Mouse (Mus musculus): ENCODE results near the gene Dgcr6.
"Not testable (repeated sequence)": the region's sequence is repeated elsewhere in the genome, so short reads cannot be mapped to it uniquely, and the experiment has no call there.

Dgcr6 gene

GRCm38 (mm10) chr16:18052731-18053202 is at the start of gene Dgcr6:
Gene Dgcr6 (plus strand): TSS chr16:18052860.
- in situ Hi-C loops (cut with MboI; ENCODE audit: unreplicated experiment in 2 of 2) = loop anchor here (5.0 to 25.0 kb wide), 4 partner anchors 35 to 985 kb away; no protein-coding TSS in a partner anchor

- in situ Hi-C loops (cut with MboI; ENCODE audit: unreplicated experiment in 2 of 2) = no loop called here
These were observed 48.1 kb upstream of the Dgcr6 start for GRCm38 (mm10) chr16:18004589-18004988.

GRCm38 (mm10) chr16:18007083-18007482 is 45.6 kb upstream of the Dgcr6 start:
- in situ Hi-C loops (cut with MboI; ENCODE audit: unreplicated experiment in 2 of 2) = no loop called here

GRCm38 (mm10) chr16:18011101-18011500 is 41.6 kb upstream of the Dgcr6 start:
- in situ Hi-C loops (cut with MboI; ENCODE audit: unreplicated experiment in 2 of 2) = no loop called here

- in situ Hi-C loops (cut with MboI; ENCODE audit: unreplicated experiment in 2 of 2) = not testable (repeated sequence)
These were observed 36.2 kb upstream of the Dgcr6 start for GRCm38 (mm10) chr16:18016482-18016881.

- in situ Hi-C loops (cut with MboI; ENCODE audit: unreplicated experiment in 2 of 2) = no loop called here
These were observed 29.7 kb upstream of the Dgcr6 start for GRCm38 (mm10) chr16:18022780-18023557.

GRCm38 (mm10) chr16:18027371-18027770 is 25.3 kb upstream of the Dgcr6 start:
- in situ Hi-C loops (cut with MboI; ENCODE audit: unreplicated experiment in 2 of 2) = loop anchor here (25.0 kb wide), 3 partner anchors 265 to 585 kb away; partner anchors contain the start of genes Klhl22 (in 2 of the 2), Lrrc74b (in 2 of the 2), P2rx6 (in 2 of the 2) and Gp1bb (in 1 of the 2)

GRCm38 (mm10) chr16:18031752-18032151 is 20.9 kb upstream of the Dgcr6 start:
- in situ Hi-C loops (cut with MboI; ENCODE audit: unreplicated experiment in 2 of 2) = loop anchor here (25.0 kb wide), 3 partner anchors 269 to 581 kb away; partner anchors contain the start of genes Klhl22 (in 2 of the 2), Lrrc74b (in 2 of the 2), P2rx6 (in 2 of the 2) and Gp1bb (in 1 of the 2)

GRCm38 (mm10) chr16:18033289-18033688 is 19.4 kb upstream of the Dgcr6 start:
- in situ Hi-C loops (cut with MboI; ENCODE audit: unreplicated experiment in 2 of 2) = loop anchor here (25.0 kb wide), 3 partner anchors 271 to 579 kb away; partner anchors contain the start of genes Klhl22 (in 2 of the 2), Lrrc74b (in 2 of the 2), P2rx6 (in 2 of the 2) and Gp1bb (in 1 of the 2)

GRCm38 (mm10) chr16:18034286-18034685 is 18.4 kb upstream of the Dgcr6 start:
- in situ Hi-C loops (cut with MboI; ENCODE audit: unreplicated experiment in 2 of 2) = loop anchor here (25.0 kb wide), 3 partner anchors 272 to 578 kb away; partner anchors contain the start of genes Klhl22 (in 2 of the 2), Lrrc74b (in 2 of the 2), P2rx6 (in 2 of the 2) and Gp1bb (in 1 of the 2)

GRCm38 (mm10) chr16:18036425-18036955 is 16.2 kb upstream of the Dgcr6 start:
- in situ Hi-C loops (cut with MboI; ENCODE audit: unreplicated experiment in 2 of 2) = loop anchor here (5.0 to 25.0 kb wide), 5 partner anchors 124 to 576 kb away; partner anchors contain the start of genes Ess2 (in 2 of the 2), Klhl22 (in 2 of the 2), Lrrc74b (in 2 of the 2) and P2rx6 (in 2 of the 2)

- in situ Hi-C loops (cut with MboI; ENCODE audit: unreplicated experiment in 2 of 2) = loop anchor here (5.0 to 25.0 kb wide), 5 partner anchors 125 to 575 kb away; partner anchors contain the start of genes Ess2 (in 2 of the 2), Klhl22 (in 2 of the 2), Lrrc74b (in 2 of the 2) and P2rx6 (in 2 of the 2)
These were observed 15.6 kb upstream of the Dgcr6 start for GRCm38 (mm10) chr16:18037025-18037424.

- in situ Hi-C loops (cut with MboI; ENCODE audit: unreplicated experiment in 2 of 2) = loop anchor here (25.0 kb wide), 3 partner anchors 283 to 567 kb away; partner anchors contain the start of genes Klhl22 (in 2 of the 2), Lrrc74b (in 2 of the 2), P2rx6 (in 2 of the 2) and Gp1bb (in 1 of the 2)
These were observed 7.7 kb upstream of the Dgcr6 start for GRCm38 (mm10) chr16:18044991-18045390.

GRCm38 (mm10) chr16:18047660-18048059 is 5.0 kb upstream of the Dgcr6 start:
- in situ Hi-C loops (cut with MboI; ENCODE audit: unreplicated experiment in 2 of 2) = loop anchor here (25.0 kb wide), 3 partner anchors 285 to 565 kb away; partner anchors contain the start of genes Klhl22 (in 2 of the 2), Lrrc74b (in 2 of the 2), P2rx6 (in 2 of the 2) and Gp1bb (in 1 of the 2)

GRCm38 (mm10) chr16:18048071-18048470 is 4.6 kb upstream of the Dgcr6 start:
- in situ Hi-C loops (cut with MboI; ENCODE audit: unreplicated experiment in 2 of 2) = loop anchor here (25.0 kb wide), 3 partner anchors 286 to 564 kb away; partner anchors contain the start of genes Klhl22 (in 2 of the 2), Lrrc74b (in 2 of the 2), P2rx6 (in 2 of the 2) and Gp1bb (in 1 of the 2)

GRCm38 (mm10) chr16:18052322-18052721 is 338 bp upstream of the Dgcr6 start:
- in situ Hi-C loops (cut with MboI; ENCODE audit: unreplicated experiment in 2 of 2) = loop anchor here (5.0 to 25.0 kb wide), 4 partner anchors 35 to 985 kb away; no protein-coding TSS in a partner anchor

- in situ Hi-C loops (cut with MboI; ENCODE audit: unreplicated experiment in 2 of 2) = loop anchor here in 1 of 2 experiments (25.0 kb wide), 1 partner anchor 981 kb away; no protein-coding TSS in a partner anchor
These were observed 3.6 kb downstream of the Dgcr6 start for GRCm38 (mm10) chr16:18056215-18056614.

GRCm38 (mm10) chr16:18058331-18058731 is 5.7 kb downstream of the Dgcr6 start:
- in situ Hi-C loops (cut with MboI; ENCODE audit: unreplicated experiment in 2 of 2) = loop anchor here in 1 of 2 experiments (25.0 kb wide), 1 partner anchor 979 kb away; no protein-coding TSS in a partner anchor

- in situ Hi-C loops (cut with MboI; ENCODE audit: unreplicated experiment in 2 of 2) = loop anchor here in 1 of 2 experiments (25.0 kb wide), 1 partner anchor 978 kb away; no protein-coding TSS in a partner anchor
These were observed 6.6 kb downstream of the Dgcr6 start for GRCm38 (mm10) chr16:18059243-18059642.

- in situ Hi-C loops (cut with MboI; ENCODE audit: unreplicated experiment in 2 of 2) = loop anchor here in 1 of 2 experiments (25.0 kb wide), 1 partner anchor 976 kb away; no protein-coding TSS in a partner anchor
These were observed 8.5 kb downstream of the Dgcr6 start for GRCm38 (mm10) chr16:18061201-18061600.
